Mouse (Mus musculus): ENCODE data around the gene Ltb4r2. TPM values are rescaled to one million over a fixed set of nuclear protein-coding genes. Genes with fewer than 3 reads are reported as not detected.

The Ltb4r2 gene
- polyA plus RNA-seq, 1 experiment from 2014 or later, result 0.44 TPM

DNA sequence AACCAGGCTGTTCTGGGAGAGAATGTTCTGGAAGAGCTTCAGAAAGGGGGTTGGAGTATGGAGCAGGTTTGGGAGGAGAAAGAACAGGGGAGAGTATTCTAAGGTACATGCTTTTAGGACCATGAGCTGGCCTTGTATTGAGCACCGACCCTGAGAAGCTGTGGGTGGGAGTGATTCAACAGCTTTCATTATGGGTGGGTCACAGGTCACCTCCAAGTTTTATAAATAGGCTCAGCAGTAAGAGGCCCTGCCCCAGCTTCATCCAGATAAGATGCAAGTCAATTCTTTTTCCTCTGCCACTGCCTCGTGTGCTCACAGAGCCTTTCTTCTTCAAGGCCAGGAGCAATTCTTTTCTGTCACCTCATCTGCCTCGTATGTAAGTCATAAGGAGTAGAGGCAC, 15.9 kb downstream of the Ltb4r2 start:
- Histone ChIP-seq H3K4me3 (no peak overlapping the region), H3K27ac (peak overlapping the region; percentile 49), H3K4me1 (peaks cover 36% of the 10 kb centered on the region), H3K36me3 (peaks cover 8% of the 10 kb centered on the region; the same call in 1 of the 2 replicates), H3K27me3 (ENCODE audit: insufficient read depth, poor library complexity, severe bottlenecking) (peaks cover 41% of the 10 kb centered on the region), H3K9me3 (no peaks in the 10 kb centered on the region)
- DNase-seq (ENCODE audit: low spot score), result no peak
- WGBS, result 24% methylated on average over 3 of the region's 3 CpGs

DNA sequence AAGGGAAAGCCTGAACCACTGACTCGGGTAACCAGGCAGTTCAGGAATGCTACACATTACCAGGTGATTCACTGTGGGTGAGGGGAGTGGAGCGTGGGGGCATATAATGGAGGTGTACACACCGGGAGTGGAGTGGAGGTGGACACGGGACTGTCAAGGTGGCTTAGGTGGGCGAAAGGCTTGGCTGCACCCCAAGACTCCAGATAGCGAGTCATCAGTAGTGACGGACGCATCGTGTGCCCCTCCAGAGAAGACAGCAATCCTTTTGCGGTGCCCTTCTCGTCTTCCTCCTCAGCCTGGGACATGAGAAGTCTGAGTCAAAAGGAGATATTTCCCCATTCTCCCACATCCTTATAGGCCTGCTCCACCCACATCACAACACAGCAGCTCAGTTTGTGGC, 16.6 kb downstream of the Ltb4r2 start:
- DNase-seq (ENCODE audit: low spot score), result no peak
- WGBS, result 79% methylated on average over 11 of the region's 11 CpGs
- H3K36me3 ChIP-seq, result peaks cover 8% of the 10 kb centered on the region; the same call in 1 of the 2 replicates

DNA sequence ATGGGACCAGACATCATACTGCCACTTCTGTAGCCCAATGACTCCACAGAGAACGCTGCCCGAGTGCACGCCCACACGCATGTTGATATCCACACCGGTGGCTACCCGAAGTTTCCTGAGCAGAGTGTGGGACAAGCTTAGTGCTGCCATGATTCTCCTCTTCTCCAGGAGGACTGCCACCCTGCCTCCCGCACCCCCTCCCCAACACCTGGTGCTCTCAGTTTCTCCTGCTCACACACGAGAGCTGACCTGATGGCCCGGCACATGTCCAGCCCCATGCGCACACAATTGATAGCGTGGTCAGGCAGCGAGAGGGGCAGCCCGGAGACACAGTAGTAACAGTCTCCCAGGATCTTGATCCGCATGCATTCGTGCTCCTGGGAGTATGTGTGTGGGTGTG, 17.5 kb downstream of the Ltb4r2 start:
- H3K36me3 ChIP-seq, result peaks cover 5% of the 10 kb centered on the region; the same call in 1 of the 2 replicates
- no peak overlapping the region for H3K4me3 ChIP-seq
- peaks cover 46% of the 10 kb centered on the region for H3K27me3 ChIP-seq (ENCODE audit: insufficient read depth, poor library complexity, severe bottlenecking)
- no peaks in the 10 kb centered on the region for H3K9me3 ChIP-seq
- DNase-seq (ENCODE audit: low spot score), result no peak
- WGBS, result 81% methylated on average over 15 of the region's 15 CpGs
- no peak overlapping the region for H3K27ac ChIP-seq
- peaks cover 41% of the 10 kb centered on the region for H3K4me1 ChIP-seq

More for the DNA sequence above, 16.6 kb downstream of the Ltb4r2 start:
- Histone ChIP-seq H3K27ac (peak overlapping the region; percentile 49), H3K9me3 (no peaks in the 10 kb centered on the region), H3K4me1 (peaks cover 36% of the 10 kb centered on the region), H3K4me3 (no peak overlapping the region), H3K27me3 (ENCODE audit: insufficient read depth, poor library complexity, severe bottlenecking) (peaks cover 45% of the 10 kb centered on the region)

DNA sequence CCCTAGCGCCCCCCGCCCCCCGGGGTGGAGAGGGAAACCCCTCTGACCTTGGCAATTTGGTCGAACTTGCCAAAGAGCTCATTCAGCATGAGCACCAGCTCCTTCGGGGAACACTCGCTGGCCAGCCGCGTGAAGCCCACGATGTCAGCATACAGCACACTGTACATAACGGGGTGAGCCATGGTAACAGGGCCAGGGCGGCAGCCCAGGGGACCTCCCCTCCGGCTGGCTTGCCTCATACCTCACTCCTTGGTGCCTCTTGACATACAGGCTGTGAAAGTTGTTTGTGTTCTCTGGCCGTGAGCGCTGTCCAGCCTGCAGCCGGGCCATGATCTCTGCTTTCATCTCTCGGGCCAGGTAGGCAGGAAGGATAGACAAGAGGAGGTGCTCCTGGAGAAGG, 18.4 kb downstream of the Ltb4r2 start:
- Histone ChIP-seq H3K27ac (no peak overlapping the region), H3K27me3 (ENCODE audit: insufficient read depth, poor library complexity, severe bottlenecking) (peaks cover 47% of the 10 kb centered on the region), H3K36me3 (peaks cover 5% of the 10 kb centered on the region; the same call in 1 of the 2 replicates), H3K9me3 (no peaks in the 10 kb centered on the region), H3K4me3 (no peak overlapping the region), H3K4me1 (peaks cover 47% of the 10 kb centered on the region)
- WGBS, result 56% methylated on average over 16 of the region's 16 CpGs
- DNase-seq (ENCODE audit: low spot score), result no peak

DNA sequence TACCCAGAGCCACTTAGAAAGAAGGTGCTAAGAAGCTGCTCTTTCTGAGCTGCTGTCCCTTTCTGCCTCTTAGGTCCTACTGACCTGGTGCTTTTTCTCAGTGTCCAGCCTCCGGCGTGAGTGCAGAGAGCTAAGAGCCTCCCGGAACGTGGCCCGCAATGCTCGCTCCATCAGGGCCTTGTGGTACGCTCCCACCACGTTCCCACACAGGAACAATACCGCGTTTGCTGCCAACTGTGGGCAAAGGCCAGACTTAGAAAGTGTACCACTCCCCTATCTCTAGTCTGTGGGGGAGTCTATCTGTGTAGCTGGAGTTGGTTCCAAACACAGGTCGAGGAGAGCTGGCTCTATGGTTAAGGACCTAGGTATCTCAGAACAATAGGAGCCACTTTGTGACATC, 19.5 kb downstream of the Ltb4r2 start:
- Histone ChIP-seq H3K4me1 (peaks cover 54% of the 10 kb centered on the region), H3K27ac (no peak overlapping the region), H3K36me3 (peaks cover 5% of the 10 kb centered on the region; the same call in 1 of the 2 replicates), H3K27me3 (ENCODE audit: insufficient read depth, poor library complexity, severe bottlenecking) (peaks cover 55% of the 10 kb centered on the region), H3K4me3 (no peak overlapping the region), H3K9me3 (no peaks in the 10 kb centered on the region)
- 82% methylated on average over 11 of the region's 11 CpGs for WGBS
- no peak for DNase-seq (ENCODE audit: low spot score)

DNA sequence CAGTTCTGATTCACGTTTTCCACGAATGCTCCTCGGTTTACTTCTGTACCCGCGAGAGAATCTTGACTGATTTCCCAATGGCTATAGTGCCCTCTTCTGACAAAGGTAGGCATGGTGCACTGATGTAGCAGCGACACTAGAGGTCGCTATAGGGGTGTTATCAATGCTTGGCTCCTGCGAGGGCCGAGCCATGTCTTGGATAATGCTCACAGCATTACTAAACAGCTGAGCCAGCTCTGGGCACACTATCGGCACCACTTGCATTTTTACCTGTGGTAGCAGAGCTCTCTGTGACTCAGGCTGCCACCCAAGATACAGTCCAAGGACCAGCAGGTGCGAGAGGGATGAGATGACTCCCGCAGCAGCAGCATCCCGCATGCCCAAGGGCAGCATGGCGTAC, 20.1 kb downstream of the Ltb4r2 start:
- peaks cover 5% of the 10 kb centered on the region; the same call in 1 of the 2 replicates for H3K36me3 ChIP-seq
- peaks cover 54% of the 10 kb centered on the region for H3K4me1 ChIP-seq
- peak; percentile 87 for DNase-seq (ENCODE audit: low spot score)
- H3K9me3 ChIP-seq, result no peaks in the 10 kb centered on the region
- 15% methylated on average over 14 of the region's 14 CpGs for WGBS
- peak overlapping the region; percentile 56; the same call in 1 of the 2 replicates for H3K4me3 ChIP-seq
- peaks cover 61% of the 10 kb centered on the region for H3K27me3 ChIP-seq (ENCODE audit: insufficient read depth, poor library complexity, severe bottlenecking)
- no peak overlapping the region for H3K27ac ChIP-seq

DNA sequence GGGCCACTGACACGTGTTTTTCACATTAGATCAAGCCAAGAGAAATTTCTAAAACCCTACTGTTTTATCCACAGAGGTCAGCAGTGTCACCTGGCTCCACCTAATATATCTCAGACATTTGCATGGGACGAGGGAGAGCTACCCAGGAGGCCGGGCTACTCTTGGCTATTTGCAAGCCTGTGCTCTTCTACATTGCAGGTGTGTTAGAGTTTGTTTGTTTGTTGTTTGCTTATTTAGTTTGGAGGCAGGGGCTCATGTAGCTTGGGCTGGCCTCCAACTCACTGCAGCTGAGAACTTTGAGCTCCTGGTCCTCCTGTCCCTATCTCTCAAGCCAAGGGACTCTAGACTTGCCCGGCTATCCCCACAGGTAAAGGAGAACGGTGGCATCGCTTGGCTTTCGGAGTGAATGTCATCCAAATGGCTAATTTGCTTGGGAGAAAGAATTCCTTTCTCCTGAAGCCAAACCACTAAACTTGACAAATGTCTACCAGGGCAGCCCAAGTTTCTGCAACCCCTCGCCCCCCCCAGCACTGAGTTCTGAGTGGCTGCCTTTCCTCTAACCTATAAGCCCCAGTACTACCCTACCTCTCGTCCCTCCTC, 21.2 kb downstream of the Ltb4r2 start:
- 39% methylated on average over 9 of the region's 9 CpGs for WGBS
- H3K4me1 ChIP-seq, result peaks cover 43% of the 10 kb centered on the region
- H3K27me3 ChIP-seq (ENCODE audit: insufficient read depth, poor library complexity, severe bottlenecking), result peaks cover 73% of the 10 kb centered on the region
- peak overlapping the region; percentile 56 for H3K4me3 ChIP-seq
- peak overlapping the region; percentile 69; the same call in 1 of the 2 replicates for H3K27ac ChIP-seq
- H3K9me3 ChIP-seq, result no peaks in the 10 kb centered on the region
- H3K36me3 ChIP-seq, result peaks cover 10% of the 10 kb centered on the region; the same call in 1 of the 2 replicates
- DNase-seq (ENCODE audit: low spot score), result no peak

DNA sequence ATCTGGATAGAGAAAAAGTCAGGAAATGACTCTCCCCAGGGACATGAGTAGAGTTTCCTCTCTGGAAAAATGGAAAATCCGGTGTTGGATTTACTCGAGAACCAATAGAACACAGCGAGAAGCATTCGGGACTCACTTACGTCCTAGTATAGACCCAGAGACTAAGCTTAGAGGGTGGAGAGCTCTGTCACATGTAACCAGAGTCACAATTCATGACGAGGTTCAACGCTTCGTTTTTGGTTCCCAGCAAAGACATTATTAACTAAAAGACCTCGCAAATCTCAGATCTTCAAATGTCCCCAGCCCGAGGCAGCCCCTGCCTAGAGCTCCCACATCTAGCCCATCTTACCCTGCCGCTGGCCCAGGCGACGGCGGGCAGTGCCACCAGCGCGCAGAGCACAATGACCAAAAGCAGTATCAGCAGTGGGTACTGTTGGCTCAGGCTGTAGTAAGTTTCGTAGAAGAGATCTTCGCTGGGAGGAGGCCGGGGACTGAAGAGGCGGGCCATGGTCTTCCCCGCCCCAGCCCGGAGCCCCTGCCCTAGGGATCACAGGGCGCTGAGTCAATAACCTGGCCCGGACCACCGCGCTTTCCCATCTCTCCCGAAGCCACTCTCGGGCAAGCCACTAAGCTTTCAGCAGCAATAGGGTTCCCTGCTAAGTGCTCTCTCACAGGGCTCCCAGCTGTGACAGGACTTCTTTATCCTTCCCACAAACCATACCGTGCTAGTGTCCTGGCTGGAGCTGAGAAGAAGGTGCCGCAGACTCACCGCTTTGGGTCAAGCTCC, 22.1 kb downstream of the Ltb4r2 start:
- peak overlapping the region; percentile 56 for H3K4me3 ChIP-seq
- peaks cover 82% of the 10 kb centered on the region for H3K27me3 ChIP-seq (ENCODE audit: insufficient read depth, poor library complexity, severe bottlenecking)
- WGBS, result under 1% methylated on average over 31 of the region's 31 CpGs
- peaks cover 10% of the 10 kb centered on the region; the same call in 1 of the 2 replicates for H3K36me3 ChIP-seq
- no peaks in the 10 kb centered on the region for H3K9me3 ChIP-seq
- peaks cover 45% of the 10 kb centered on the region for H3K4me1 ChIP-seq
- H3K27ac ChIP-seq, result peak overlapping the region; percentile 77
- no peak for DNase-seq (ENCODE audit: low spot score)

DNA sequence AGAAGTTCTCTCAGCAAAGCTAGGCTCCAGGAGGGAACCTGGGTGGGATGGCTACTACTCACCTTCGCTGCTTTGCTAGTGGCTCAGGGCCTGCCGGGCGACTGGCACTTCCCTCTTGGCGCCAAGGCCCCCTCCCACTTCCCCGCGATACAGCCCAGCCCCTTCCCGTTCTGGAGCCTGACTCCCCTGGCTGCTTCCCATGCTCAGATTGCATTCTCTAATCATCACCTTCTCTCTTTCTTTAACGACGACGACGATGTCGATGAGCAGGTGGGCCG, 22.7 kb downstream of the Ltb4r2 start, which contains the start of gene Adcy4:
Gene Adcy4, minus strand, starts transcription at position 138 of the 278 bp plus-strand sequence.
- H3K4me1 ChIP-seq, result peaks cover 46% of the 10 kb centered on the region
- 2% methylated on average over 13 of the region's 13 CpGs for WGBS
- H3K27ac ChIP-seq, result peak within 1 kb of the TSS; percentile 77
- peaks cover 82% of the 10 kb centered on the region for H3K27me3 ChIP-seq (ENCODE audit: insufficient read depth, poor library complexity, severe bottlenecking)
- H3K36me3 ChIP-seq, result peaks cover 6% of the 10 kb centered on the region; the same call in 1 of the 2 replicates
- H3K4me3 ChIP-seq, result peak within 1 kb of the TSS; percentile 56
- DNase-seq (ENCODE audit: low spot score), result no peak
- H3K9me3 ChIP-seq, result no peaks in the 10 kb centered on the region

DNA sequence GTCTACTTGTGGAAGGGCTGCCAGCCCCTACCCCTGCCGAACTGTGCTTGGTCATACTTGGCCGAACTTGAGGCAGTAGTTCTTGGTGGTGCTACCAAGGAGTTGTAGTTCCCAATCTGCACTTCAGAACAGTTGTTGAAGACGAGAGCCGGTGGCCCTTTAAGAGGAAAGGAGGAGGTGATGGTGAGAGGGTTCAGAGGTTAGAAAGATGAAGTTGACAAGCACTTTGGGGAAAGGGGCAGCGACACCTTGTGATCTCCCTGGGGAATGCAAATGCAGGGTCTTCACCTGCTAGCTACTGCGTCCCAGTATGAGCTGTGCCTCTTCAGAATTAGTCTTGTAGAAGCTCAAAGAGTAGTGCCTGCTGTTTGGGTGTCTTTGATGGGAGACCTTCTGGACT, 24.0 kb downstream of the Ltb4r2 start:
- peaks cover 44% of the 10 kb centered on the region for H3K4me1 ChIP-seq
- WGBS, result 20% methylated on average over 6 of the region's 6 CpGs
- no peak overlapping the region for H3K27ac ChIP-seq
- H3K36me3 ChIP-seq, result peaks cover 5% of the 10 kb centered on the region; the same call in 1 of the 2 replicates
- H3K27me3 ChIP-seq (ENCODE audit: insufficient read depth, poor library complexity, severe bottlenecking), result peaks cover 95% of the 10 kb centered on the region
- no peaks in the 10 kb centered on the region for H3K9me3 ChIP-seq
- DNase-seq (ENCODE audit: low spot score), result no peak
- H3K4me3 ChIP-seq, result no peak overlapping the region

DNA sequence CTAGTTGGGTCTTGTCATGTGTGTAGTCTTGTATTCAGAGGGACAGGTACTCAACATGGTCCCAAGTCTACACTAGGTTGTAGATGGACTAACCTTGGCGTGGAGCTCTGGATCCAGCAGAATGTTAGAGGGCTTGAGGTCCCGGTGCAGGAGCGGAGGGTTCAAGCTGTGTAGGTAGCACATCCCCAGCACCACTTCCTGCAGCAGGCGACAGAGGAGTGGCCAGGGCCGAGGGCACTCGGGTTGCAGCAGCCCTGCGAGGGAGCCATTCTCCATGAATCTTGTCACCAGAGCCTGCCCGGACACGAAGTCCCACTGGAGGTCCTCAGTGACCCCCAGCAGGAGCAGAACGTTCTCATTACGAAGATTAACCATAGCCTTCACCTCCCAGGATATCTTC, 26.5 kb downstream of the Ltb4r2 start:
- Histone ChIP-seq H3K36me3 (peaks cover 5% of the 10 kb centered on the region; the same call in 1 of the 2 replicates), H3K4me1 (peaks cover 31% of the 10 kb centered on the region), H3K4me3 (peak overlapping the region; percentile 65), H3K27ac (0 out of 2 replicates have a peak overlapping the region, but pooled peaks have one; percentile 63), H3K9me3 (no peaks in the 10 kb centered on the region), H3K27me3 (ENCODE audit: insufficient read depth, poor library complexity, severe bottlenecking) (peaks cover 76% of the 10 kb centered on the region)
- DNase-seq (ENCODE audit: low spot score), result no peak
- 24% methylated on average over 11 of the region's 11 CpGs for WGBS

DNA sequence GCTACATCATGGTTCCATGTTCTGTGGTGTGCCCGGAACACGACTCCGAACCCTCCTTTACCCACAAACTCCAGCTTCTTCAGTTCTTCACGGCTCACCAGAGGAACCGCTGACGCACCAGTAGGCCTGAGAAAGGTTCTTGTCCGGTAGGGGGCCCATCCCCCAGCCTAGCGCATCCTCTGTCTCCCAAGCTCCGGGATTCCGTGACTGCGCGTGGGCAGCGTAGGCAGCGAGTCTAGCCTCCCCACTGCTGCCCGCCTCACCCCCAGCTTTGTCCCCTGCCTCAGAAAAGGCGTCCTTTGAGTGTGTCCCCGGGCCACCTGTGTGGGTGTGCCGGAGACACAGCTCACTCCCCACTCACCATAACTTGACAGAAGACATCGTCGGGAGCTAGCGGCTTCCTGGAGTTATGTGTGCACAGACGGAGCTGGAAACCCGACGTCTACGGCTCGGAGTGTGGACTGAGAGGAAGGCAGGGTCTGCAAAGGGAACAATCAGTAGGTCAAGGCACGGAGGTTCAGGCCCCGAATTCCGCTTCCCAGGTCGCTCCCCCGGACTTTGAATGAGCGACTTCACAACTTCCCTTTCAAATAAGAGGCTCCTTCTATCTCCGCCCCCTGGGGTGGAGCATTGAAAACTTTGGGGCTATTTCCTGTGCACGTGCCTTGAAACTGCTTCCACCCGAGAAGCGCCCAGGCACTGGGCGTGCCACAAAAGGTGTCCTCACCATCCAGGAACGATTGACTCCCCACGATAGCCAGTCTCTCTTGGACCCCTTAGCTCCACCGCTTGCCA, 27.2 kb downstream of the Ltb4r2 start, which contains the start of gene Ripk3:
Gene Ripk3, minus strand, starts transcription at position 610 of the 795 bp plus-strand sequence.
- Histone ChIP-seq H3K27ac (peak within 1 kb of the TSS; percentile 63), H3K4me1 (peaks cover 28% of the 10 kb centered on the region), H3K27me3 (ENCODE audit: insufficient read depth, poor library complexity, severe bottlenecking) (peaks cover 71% of the 10 kb centered on the region), H3K4me3 (peak within 1 kb of the TSS; percentile 65), H3K9me3 (no peaks in the 10 kb centered on the region), H3K36me3 (peaks cover 5% of the 10 kb centered on the region; the same call in 1 of the 2 replicates)
- 4% methylated on average over 40 of the region's 40 CpGs for WGBS
- DNase-seq (ENCODE audit: low spot score), result no peak
